Mouse (Mus musculus) monocyte, adult 5-6 weeks (primary cell): ENCODE data around the gene Hist1h4j. TPM values are rescaled to one million over a fixed set of nuclear protein-coding genes. Genes with fewer than 3 reads are reported as not detected.
"Not testable (repeated sequence)": the region's sequence is repeated elsewhere in the genome, so short reads cannot be mapped to it uniquely, and the experiment has no call there.

Experiments
- ATAC-seq: fragments of 153-309, 156-312 bp; replicated peaks from 2 replicates; pipeline ENCODE4 v1.8.0; 2017; ENCODE audit warnings: mild to moderate bottlenecking; ENCODE audit not compliant: low TSS enrichment, insufficient number of reproducible peaks, severe bottlenecking, poor library complexity, low FRiP score
- total RNA-seq: library from RNA; stranded (forward); fragments of 200-1000, 200-491, 200-594 nt; gene quantifications from 3 replicates; pipeline ENCODE4 v1.2.3, GENCODE M21; 2017

The Hist1h4j gene
- total RNA-seq, 1 experiment from 2014 or later, result 21.9 TPM

- ATAC-seq, result peak; percentile 93
Observed at GRCm38 (mm10) chr13:21778814-21779766, 44.2 kb downstream of the Hist1h4j start.

- ATAC-seq, result no peak
Observed at GRCm38 (mm10) chr13:21779767-21780731, 45.2 kb downstream of the Hist1h4j start, which contains the start of gene Hist1h1b. TSS of gene Hist1h1b (minus strand) at chr13:21780625.

GRCm38 (mm10) chr13:21781021-21781555 is 46.2 kb downstream of the Hist1h4j start:
- no peak for ATAC-seq

- ATAC-seq, result no peak
Observed at GRCm38 (mm10) chr13:21781639-21782038, 46.8 kb downstream of the Hist1h4j start.

GRCm38 (mm10) chr13:21782361-21783254 is 47.7 kb downstream of the Hist1h4j start:
- not testable (repeated sequence) for ATAC-seq

- peak; percentile 67; the same call in 1 of the 2 replicates for ATAC-seq
Observed at GRCm38 (mm10) chr13:21783255-21783617, 48.4 kb downstream of the Hist1h4j start, which contains the start of gene Hist1h3i. TSS of gene Hist1h3i (minus strand) at chr13:21783370.

GRCm38 (mm10) chr13:21783734-21784161 is 48.9 kb downstream of the Hist1h4j start:
- no peak for ATAC-seq

GRCm38 (mm10) chr13:21784311-21784710 is 49.4 kb downstream of the Hist1h4j start:
- no peak for ATAC-seq

Other genes with a start within 250 kb of the Hist1h4j start
- 0.29 to 0.67 TPM (median 0.64 TPM) in 3 replicates for gene AK157302, start 239.8 kb upstream of the Hist1h4j start, total RNA-seq
- 2.5 to 3.8 TPM (median 2.7 TPM) in 3 replicates for gene Gm11273, start 233.6 kb upstream of the Hist1h4j start, total RNA-seq
- gene Zkscan8, start 203.9 kb upstream of the Hist1h4j start, total RNA-seq, result 2.4 to 8.3 TPM (median 3.2 TPM) in 3 replicates
- not detected in 3 replicates for gene Olfr1366, start 192.3 kb upstream of the Hist1h4j start, total RNA-seq
- gene Olfr1535, start 175.2 kb upstream of the Hist1h4j start, total RNA-seq, result not detected in 3 replicates
- not detected in 3 replicates for gene Olfr1364, start 153.3 kb upstream of the Hist1h4j start, total RNA-seq
- gene Olfr1362, start 121.0 kb upstream of the Hist1h4j start, total RNA-seq, result not detected in 3 replicates
- gene Olfr11, start 92.5 kb upstream of the Hist1h4j start, total RNA-seq, result not detected in 3 replicates
- not detected in 3 replicates for gene Olfr1361, start 71.7 kb upstream of the Hist1h4j start, total RNA-seq
- not detected in 3 replicates for gene Olfr1360, start 57.7 kb upstream of the Hist1h4j start, total RNA-seq
- not detected in 3 replicates for gene Olfr1359, start 37.0 kb upstream of the Hist1h4j start, total RNA-seq
- gene Hist1h2bl, start 18.9 kb upstream of the Hist1h4j start, total RNA-seq, result 7.1 to 7.9 TPM in 2 of 3 replicates, not detected in the other
- 159 to 372 TPM (median 273 TPM) in 3 replicates for gene Hist1h2ai, start 18.6 kb upstream of the Hist1h4j start, total RNA-seq
- gene Hist1h3h, start 17.4 kb upstream of the Hist1h4j start, total RNA-seq, result 7.2 to 20.1 TPM (median 13.0 TPM) in 3 replicates
- 4.9 to 12.8 TPM (median 8.3 TPM) in 3 replicates for gene Hist1h2bm, start 13.0 kb upstream of the Hist1h4j start, total RNA-seq
- gene Hist1h4k, start 15.4 kb downstream of the Hist1h4j start, total RNA-seq, result 57.7 to 141 TPM (median 135 TPM) in 3 replicates
- 46.9 to 83.1 TPM (median 55.4 TPM) in 3 replicates for gene Hist1h2ak, start 18.8 kb downstream of the Hist1h4j start, total RNA-seq
- gene Hist1h2bn, start 19.1 kb downstream of the Hist1h4j start, total RNA-seq, result 54.5 to 81.8 TPM (median 76.8 TPM) in 3 replicates
- gene Hist1h1b, start 45.6 kb downstream of the Hist1h4j start, total RNA-seq, result 74.2 to 131 TPM (median 93.8 TPM) in 3 replicates
- 8.6 to 11.4 TPM in 2 of 3 replicates, not detected in the other for gene Hist1h3i, start 48.3 kb downstream of the Hist1h4j start, total RNA-seq
- gene Hist1h2an, start 52.2 kb downstream of the Hist1h4j start, total RNA-seq, result 15.0 to 50.0 TPM (median 36.2 TPM) in 3 replicates
- 5.2 to 12.6 TPM (median 8.0 TPM) in 3 replicates for gene Hist1h2bp, start 52.4 kb downstream of the Hist1h4j start, total RNA-seq
- gene Hist1h2bq, start 75.1 kb downstream of the Hist1h4j start, total RNA-seq, result 1.1 to 64.9 TPM (median 28.6 TPM) in 3 replicates
- gene Hist1h2ao, start 75.4 kb downstream of the Hist1h4j start, total RNA-seq, result 114 TPM in 1 of 3 replicates, not detected in the others
- gene Hist1h4m, start 76.7 kb downstream of the Hist1h4j start, total RNA-seq, result 43.0 to 386 TPM (median 131 TPM) in 3 replicates
- 19.1 to 188 TPM (median 85.7 TPM) in 3 replicates for gene Hist1h4n, start 97.1 kb downstream of the Hist1h4j start, total RNA-seq
- 9.0 to 155 TPM (median 73.9 TPM) in 3 replicates for gene Hist1h2ap, start 98.4 kb downstream of the Hist1h4j start, total RNA-seq
- 18.5 to 55.6 TPM (median 45.1 TPM) in 3 replicates for gene Hist1h2br, start 98.7 kb downstream of the Hist1h4j start, total RNA-seq
- 2.1 to 2.6 TPM in 2 of 3 replicates, not detected in the other for gene Zfp184, start 210.0 kb downstream of the Hist1h4j start, total RNA-seq
- gene Pom121l2, start 246.1 kb downstream of the Hist1h4j start, total RNA-seq, result 0.32 to 0.78 TPM in 2 of 3 replicates, not detected in the other